Mouse (Mus musculus) ES-Bruce4 (cell line): ENCODE measurements around the gene Pheta1.

Source experiments
- CTCF ChIP-seq: IDR thresholded peaks from one replicate; pipeline ENCODE4 v1.8.1; 2011; ENCODE audit warnings: low read depth, low read length
- POLR2A ChIP-seq: IDR thresholded peaks from one replicate; pipeline ENCODE4 v1.8.1; 2011; ENCODE audit warnings: low read length; ENCODE audit not compliant: insufficient read depth

DNA sequence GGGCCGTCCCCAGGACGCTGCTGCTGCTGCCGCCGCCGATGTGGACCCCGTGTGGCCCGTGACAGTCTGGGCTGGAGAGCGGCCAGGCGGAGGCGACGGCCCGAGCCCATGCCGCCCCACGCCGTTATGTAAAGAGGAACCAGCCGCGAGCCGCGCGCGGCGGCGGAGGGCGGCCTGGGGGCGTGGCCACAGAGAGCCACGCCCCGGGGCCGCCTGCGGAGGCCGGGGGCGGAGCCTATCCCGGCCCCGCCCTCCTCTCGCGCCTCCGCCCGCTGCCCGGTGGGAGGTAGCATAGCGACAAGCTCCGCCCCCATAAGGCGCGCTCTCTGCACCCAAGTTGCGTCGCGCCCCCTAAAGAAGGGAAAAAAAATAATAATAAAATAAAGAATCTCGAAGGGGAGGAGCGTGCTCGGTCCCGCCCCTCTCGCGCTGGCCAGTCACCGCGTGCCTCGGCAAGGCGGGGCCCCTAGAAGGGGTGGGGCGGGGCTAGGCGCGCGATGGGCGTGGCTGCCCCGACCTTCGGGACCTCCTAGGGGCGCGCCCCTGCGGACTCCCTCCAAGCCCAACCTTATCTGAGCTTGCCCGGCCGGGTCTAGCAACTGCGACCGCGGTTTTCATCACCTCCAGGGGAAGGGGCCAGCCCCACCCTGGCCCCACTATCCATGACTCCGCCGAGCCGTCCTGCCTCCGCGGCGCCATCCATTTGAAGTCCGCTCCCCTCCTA is 11.9 kb upstream of the Pheta1 start:
- TF ChIP-seq CTCF = no peak
- TF ChIP-seq POLR2A = no peak
